Mouse (Mus musculus) myocyte (in vitro differentiated cells): ENCODE measurements around the gene Tox2.

Experiments used
- E2F4 ChIP-seq: IDR thresholded peaks from one replicate; pipeline ENCODE4 v1.6.1; 2011; ENCODE audit warnings: mild to moderate bottlenecking, control low read depth, moderate library complexity; ENCODE audit not compliant: insufficient read depth
- POLR2AphosphoS2 ChIP-seq: IDR thresholded peaks from one replicate; pipeline ENCODE4 v1.6.1; 2011; ENCODE audit warnings: low read depth, control low read depth; ENCODE audit not compliant: insufficient read length

GRCm38 (mm10) chr2:163175831-163176230 lies 27.1 kb upstream of the Tox2 start:
- no peak for TF ChIP-seq POLR2AphosphoS2
- no peak for TF ChIP-seq E2F4
